Mouse (Mus musculus) MEL (cell line): ENCODE measurements around the gene Vsig2. TPM values are rescaled to one million over a fixed set of nuclear protein-coding genes. Genes with fewer than 3 reads are reported as not detected.

Experiments
- DNase-seq: peaks from one replicate; pipeline ENCODE4 v3.0.0; 2011; ENCODE audit warnings: low read depth, low spot score
- H3K27ac ChIP-seq: 2 replicates; pipeline ENCODE4 v1.5.1; 2012; ENCODE audit warnings: low read depth, mild to moderate bottlenecking, control low read depth, low read length, moderate library complexity; ENCODE audit not compliant: control insufficient read depth
- H3K27me3 ChIP-seq, 2 experiments: fragments of 150-350 bp in 1 of 2; sonication (generic) in 1 of 2; 2 replicates each; pipeline ENCODE4 v1.6.1; 2012; ENCODE audit warnings: low read length in 2 of 2, mild to moderate bottlenecking in 2 of 2, improper control_type of control experiment in 1 of 2, moderate library complexity in 1 of 2; ENCODE audit not compliant: insufficient read depth in 2 of 2, control insufficient read depth in 1 of 2
- H3K36me3 ChIP-seq, 2 experiments: 2 replicates each; pipeline ENCODE4 v1.6.1; 2012 to 2014; ENCODE audit warnings: low read length in 2 of 2, improper control_type of control experiment in 1 of 2, inconsistent platforms in 1 of 2, mild to moderate bottlenecking in 1 of 2; ENCODE audit not compliant: insufficient read depth in 2 of 2, control insufficient read depth in 1 of 2
- H3K4me1 ChIP-seq, 2 experiments: fragments of 150-350 bp in 1 of 2; sonication (generic) in 1 of 2; 2 replicates each; pipeline ENCODE4 v1.6.1; 2012; ENCODE audit warnings: low read length in 2 of 2, improper control_type of control experiment in 1 of 2, mild to moderate bottlenecking in 1 of 2; ENCODE audit not compliant: insufficient read depth in 2 of 2, control insufficient read depth in 1 of 2
- H3K4me3 ChIP-seq, 2 experiments: fragments of 150-350 bp in 1 of 2; sonication (generic) in 1 of 2; 2 replicates each; pipeline ENCODE4 v1.5.1; 2012; ENCODE audit warnings: low read depth in 2 of 2, low read length in 2 of 2, mild to moderate bottlenecking in 2 of 2, moderate library complexity in 2 of 2, control low read depth in 1 of 2, improper control_type of control experiment in 1 of 2; ENCODE audit not compliant: control insufficient read depth in 1 of 2, insufficient read depth in 1 of 2
- H3K79me2 ChIP-seq: 2 replicates; pipeline ENCODE4 v1.6.1; 2012; ENCODE audit warnings: mild to moderate bottlenecking, low read length, moderate library complexity; ENCODE audit not compliant: control insufficient read depth, poor library complexity, insufficient read depth
- H3K9ac ChIP-seq: 2 replicates; pipeline ENCODE4 v1.6.1; 2012; ENCODE audit warnings: low read depth, mild to moderate bottlenecking, control low read depth, low read length, moderate library complexity; ENCODE audit not compliant: control insufficient read depth, poor library complexity, severe bottlenecking
- H3K9me3 ChIP-seq: fragments of 150-350 bp; sonication (generic); replicated peaks from 2 replicates; pipeline ENCODE4 v1.6.1; 2012; ENCODE audit warnings: mild to moderate bottlenecking, low read length, improper control_type of control experiment, moderate library complexity; ENCODE audit not compliant: insufficient read depth
- CHD2 ChIP-seq: IDR thresholded peaks from 2 replicates; pipeline ENCODE4 v1.6.1; 2011; ENCODE audit warnings: low read length, improper control_type of control experiment
- CTCF ChIP-seq, 3 experiments: IDR thresholded peaks in 2 of 3; conservative IDR thresholded peaks in 1 of 3; 2 replicates each; pipeline ENCODE4 v1.5.1; 2011 to 2012; ENCODE audit warnings: low read length in 3 of 3, low read depth in 2 of 3, mild to moderate bottlenecking in 2 of 3, improper control_type of control experiment in 1 of 3, inconsistent platforms in 1 of 3, mixed read lengths in 1 of 3, moderate library complexity in 1 of 3; ENCODE audit not compliant: control insufficient read depth in 1 of 3, insufficient read depth in 1 of 3, poor library complexity in 1 of 3, severe bottlenecking in 1 of 3
- EP300 ChIP-seq, 2 experiments: IDR thresholded peaks; 2 replicates each; pipeline ENCODE4 v1.6.1; 2011; ENCODE audit warnings: improper control_type of control experiment in 2 of 2, low read length in 2 of 2, low read depth in 1 of 2, mild to moderate bottlenecking in 1 of 2
- ETS1 ChIP-seq: IDR thresholded peaks from 2 replicates; pipeline ENCODE4 v1.6.1; 2012; ENCODE audit warnings: low read depth, mild to moderate bottlenecking, inconsistent platforms, low read length, improper control_type of control experiment, moderate library complexity
- GABPA ChIP-seq: IDR thresholded peaks from 2 replicates; pipeline ENCODE4 v1.6.1; 2012; ENCODE audit warnings: low read depth, mild to moderate bottlenecking, inconsistent platforms, low read length, improper control_type of control experiment, moderate library complexity
- GATA1 ChIP-seq: IDR thresholded peaks from 2 replicates; pipeline ENCODE4 v1.6.1; 2011; ENCODE audit warnings: low read depth, low read length, improper control_type of control experiment
- HCFC1 ChIP-seq: IDR thresholded peaks from 2 replicates; pipeline ENCODE4 v1.6.1; 2012; ENCODE audit warnings: low read depth, mild to moderate bottlenecking, inconsistent platforms, low read length, improper control_type of control experiment, moderate library complexity
- JUND ChIP-seq: IDR thresholded peaks from 2 replicates; pipeline ENCODE4 v1.6.1; 2011; ENCODE audit warnings: low read depth, mild to moderate bottlenecking, improper control_type of control experiment, low read length
- KAT2A ChIP-seq: conservative IDR thresholded peaks from 2 replicates; pipeline ENCODE4 v1.6.1; 2012; ENCODE audit warnings: low read depth, low read length, improper control_type of control experiment, inconsistent platforms
- MAFK ChIP-seq: IDR thresholded peaks from 2 replicates; pipeline ENCODE4 v1.6.1; 2011; ENCODE audit warnings: low read depth, mild to moderate bottlenecking, low read length, improper control_type of control experiment, borderline replicate concordance
- MAX ChIP-seq: IDR thresholded peaks from 2 replicates; pipeline ENCODE4 v1.6.1; 2011; ENCODE audit warnings: low read length, improper control_type of control experiment
- MEF2A ChIP-seq: IDR thresholded peaks from 2 replicates; pipeline ENCODE4 v1.6.1; 2014; ENCODE audit warnings: low read depth, mild to moderate bottlenecking, inconsistent platforms, low read length, improper control_type of control experiment; ENCODE audit not compliant: poor library complexity, insufficient replicate concordance, severe bottlenecking; ENCODE audit errors: extremely low read depth
- MXI1 ChIP-seq: IDR thresholded peaks from 2 replicates; pipeline ENCODE4 v1.6.1; 2011; ENCODE audit warnings: mild to moderate bottlenecking, low read depth, low read length, improper control_type of control experiment
- MYB ChIP-seq: IDR thresholded peaks from 2 replicates; pipeline ENCODE4 v1.6.1; 2011; ENCODE audit warnings: mild to moderate bottlenecking, low read depth, low read length, improper control_type of control experiment
- MYC ChIP-seq: IDR thresholded peaks from 2 replicates; pipeline ENCODE4 v1.6.1; 2011; ENCODE audit warnings: low read depth, mild to moderate bottlenecking, low read length, improper control_type of control experiment, moderate library complexity
- NELFE ChIP-seq: IDR thresholded peaks from 2 replicates; pipeline ENCODE4 v1.6.1; 2011; ENCODE audit warnings: low read depth, low read length, improper control_type of control experiment
- POLR2A ChIP-seq, 2 experiments: IDR thresholded peaks; 2 replicates each; pipeline ENCODE4 v1.6.1; 2011 to 2012; ENCODE audit warnings: low read length in 2 of 2, mild to moderate bottlenecking in 2 of 2, control low read depth in 1 of 2, improper control_type of control experiment in 1 of 2, low read depth in 1 of 2, moderate library complexity in 1 of 2; ENCODE audit not compliant: control insufficient read depth in 1 of 2, insufficient read depth in 1 of 2, poor library complexity in 1 of 2
- POLR2AphosphoS2 ChIP-seq: IDR thresholded peaks from 2 replicates; pipeline ENCODE4 v1.6.1; 2011; ENCODE audit warnings: low read length, improper control_type of control experiment
- RCOR1 ChIP-seq: IDR thresholded peaks from 2 replicates; pipeline ENCODE4 v1.6.1; 2012; ENCODE audit warnings: low read depth, mild to moderate bottlenecking, inconsistent platforms, low read length, improper control_type of control experiment
- SIN3A ChIP-seq: IDR thresholded peaks from 2 replicates; pipeline ENCODE4 v1.6.1; 2012; ENCODE audit warnings: low read length, improper control_type of control experiment, inconsistent platforms
- SMC3 ChIP-seq: IDR thresholded peaks from 2 replicates; pipeline ENCODE4 v1.6.1; 2011; ENCODE audit warnings: low read depth, low read length, improper control_type of control experiment
- TAL1 ChIP-seq: IDR thresholded peaks from 2 replicates; pipeline ENCODE4 v1.6.1; 2012; ENCODE audit warnings: mild to moderate bottlenecking, inconsistent platforms, low read length, moderate library complexity, mixed read lengths
- TBP ChIP-seq: IDR thresholded peaks from 2 replicates; pipeline ENCODE4 v1.8.0; 2011; ENCODE audit warnings: low read depth, low read length, improper control_type of control experiment
- TCF12 ChIP-seq: IDR thresholded peaks from 2 replicates; pipeline ENCODE4 v1.6.1; 2014; ENCODE audit warnings: low read depth, mild to moderate bottlenecking, inconsistent platforms, low read length, improper control_type of control experiment, moderate library complexity
- USF1 ChIP-seq: IDR thresholded peaks from 2 replicates; pipeline ENCODE4 v1.6.1; 2014; ENCODE audit warnings: low read depth, mild to moderate bottlenecking, inconsistent platforms, low read length, improper control_type of control experiment, moderate library complexity
- USF2 ChIP-seq, 2 experiments: IDR thresholded peaks; 2 replicates each; pipeline ENCODE4 v1.6.1; 2011 to 2012; ENCODE audit warnings: improper control_type of control experiment in 2 of 2, low read length in 2 of 2, borderline replicate concordance in 1 of 2, inconsistent platforms in 1 of 2, low read depth in 1 of 2, mild to moderate bottlenecking in 1 of 2; ENCODE audit not compliant: insufficient read depth in 1 of 2
- ZKSCAN1 ChIP-seq: IDR thresholded peaks from 2 replicates; pipeline ENCODE4 v1.6.1; 2012; ENCODE audit warnings: low read depth, mild to moderate bottlenecking, inconsistent platforms, low read length, improper control_type of control experiment, moderate library complexity
- polyA plus RNA-seq, 2 experiments: library from polyadenylated mRNA; stranded (reverse) in 1 of 2; unstranded in 1 of 2; fragments of >175 nt in 1 of 2; fragments of >200 nt in 1 of 2; gene quantifications; 2 replicates each; pipeline versions ENCODE4 v1.2.1 to v1.2.4; 2012; ENCODE audit warnings: low replicate concordance in 2 of 2, low read depth in 1 of 2; ENCODE audit not compliant: insufficient read length in 2 of 2, insufficient read depth in 1 of 2, missing spikeins in 1 of 2
- total RNA-seq: library from RNA; depleted of rRNA; stranded (reverse); fragments of 300-350 nt; gene quantifications from 2 replicates; pipeline ENCODE4 v1.2.3, GENCODE M21; 2012

The Vsig2 gene
- total and polyA plus RNA-seq, 3 experiments, result 0.64 TPM; not detected in 2

DNA sequence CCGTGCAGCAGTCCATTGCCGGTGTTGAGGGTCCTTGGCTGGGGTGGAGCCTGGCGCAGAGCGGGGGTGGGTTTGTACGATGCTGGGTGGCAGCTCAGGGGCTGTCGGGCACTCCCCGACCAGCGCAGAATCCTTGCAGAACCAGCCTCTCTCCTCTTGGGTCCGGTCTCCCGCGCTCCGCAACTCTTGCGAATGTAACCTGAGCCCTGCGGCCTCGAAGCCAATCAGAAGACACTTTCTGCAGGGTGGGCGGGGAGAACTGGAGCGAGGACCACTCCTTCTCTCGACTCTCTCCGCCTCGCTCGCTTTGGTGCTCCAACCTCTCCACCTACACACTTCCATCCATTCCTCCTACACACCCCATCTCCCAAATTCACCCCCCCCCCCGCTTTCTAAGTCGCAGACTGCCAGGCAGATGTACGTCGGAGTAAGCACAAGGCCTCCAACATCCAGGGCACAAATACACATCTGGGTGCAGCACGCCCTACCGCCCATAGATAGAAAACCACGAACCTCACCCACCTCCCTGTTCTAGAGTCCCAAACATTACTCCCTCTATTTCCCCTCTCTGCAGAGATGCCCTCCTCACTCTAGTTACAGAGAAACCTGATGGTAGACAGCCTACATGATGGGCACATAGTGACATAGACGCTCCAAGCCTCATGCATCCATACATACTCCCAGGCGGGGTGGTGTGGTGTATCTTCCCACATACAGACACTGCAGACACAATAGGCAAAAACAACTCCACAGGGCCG lies 13.7 kb downstream of the Vsig2 start, which contains the start of gene Nrgn (continued):
- TF ChIP-seq MEF2A, result no peak
- TF ChIP-seq MAFK, result no peak
- TF ChIP-seq JUND, result no peak
- no peak; a peak in 1 of 4 replicates for TF ChIP-seq POLR2A (IDR thresholded peaks at IDR 0.05; ENCODE audit: control insufficient read depth in 1 of 2, insufficient read depth in 1 of 2, low read depth in 1 of 2, low read length in 2 of 2, poor library complexity in 1 of 2)
- TF ChIP-seq ETS1, result no peak
- TF ChIP-seq POLR2AphosphoS2, result no peak
- no peak for TF ChIP-seq SMC3
- no peak for TF ChIP-seq CTCF (IDR thresholded peaks at IDR 0.05 in 2 of 3, conservative IDR thresholded peaks at IDR 0.05 in 1 of 3; ENCODE audit: control insufficient read depth in 1 of 3, insufficient read depth in 1 of 3, low read depth in 2 of 3, low read length in 3 of 3, poor library complexity in 1 of 3, severe bottlenecking in 1 of 3)
- no peak for TF ChIP-seq ZKSCAN1
- TF ChIP-seq GATA1, result no peak
- no peak for TF ChIP-seq NELFE
- no peak for TF ChIP-seq MYC
- 0 out of 2 replicates have a peak, but pooled peaks have one; percentile 0 for TF ChIP-seq MXI1
- no peak for TF ChIP-seq EP300 (IDR thresholded peaks at IDR 0.05; ENCODE audit: low read depth in 1 of 2, low read length in 2 of 2)
- 0 out of 2 replicates have a peak, but pooled peaks have one; percentile 6 for TF ChIP-seq RCOR1
- TF ChIP-seq HCFC1, result no peak
- TF ChIP-seq TBP, result 0 out of 2 replicates have a peak, but pooled peaks have one; percentile 13
- no peak for TF ChIP-seq GABPA
- 0 out of 2 replicates have a peak, but pooled peaks have one; percentile 19 for TF ChIP-seq SIN3A
- no peak for TF ChIP-seq KAT2A

GRCm38 (mm10) chr9:37554279-37554678 lies 15.2 kb downstream of the Vsig2 start:
- no peaks in the 10 kb centered on the region for H3K79me2 ChIP-seq
- peak overlapping the region; percentile 75 for H3K27ac ChIP-seq
- peaks cover 0 to 24% of the 10 kb centered on the region in 2 experiments; a peak in 2 of 4 replicates for H3K36me3 ChIP-seq
- H3K4me3 ChIP-seq, result no peak overlapping the region
- DNase-seq, result peak; percentile 83
- no peaks in the 10 kb centered on the region for H3K9me3 ChIP-seq
- no peak overlapping the region for H3K9ac ChIP-seq
- peaks cover 6 to 27% of the 10 kb centered on the region in 2 experiments for H3K4me1 ChIP-seq
- H3K27me3 ChIP-seq, result no peaks in the 10 kb centered on the region
- no peak for TF ChIP-seq JUND
- TF ChIP-seq POLR2AphosphoS2, result no peak
- peak; percentile 93 for TF ChIP-seq TCF12
- 0 out of 2 replicates have a peak, but pooled peaks have one; percentile 10 for TF ChIP-seq MAFK
- no peak for TF ChIP-seq CTCF (IDR thresholded peaks at IDR 0.05 in 2 of 3, conservative IDR thresholded peaks at IDR 0.05 in 1 of 3; ENCODE audit: control insufficient read depth in 1 of 3, insufficient read depth in 1 of 3, low read depth in 2 of 3, low read length in 3 of 3, poor library complexity in 1 of 3, severe bottlenecking in 1 of 3)
- no peak for TF ChIP-seq MYB
- peak; percentile 95 for TF ChIP-seq RCOR1
- TF ChIP-seq HCFC1, result 0 out of 2 replicates have a peak, but pooled peaks have one; percentile 45
- TF ChIP-seq MXI1, result peak; percentile 53; the same call in 1 of the 2 replicates
- peak; percentile 86 for TF ChIP-seq GATA1
- TF ChIP-seq EP300 (IDR thresholded peaks at IDR 0.05; ENCODE audit: low read depth in 1 of 2, low read length in 2 of 2), result peak; percentile 91 to 94
- TF ChIP-seq TAL1, result peak; percentile 97
- peak; percentile 78 for TF ChIP-seq SIN3A
- TF ChIP-seq ETS1, result peak; percentile 89
- no peak for TF ChIP-seq SMC3
- TF ChIP-seq USF2 (IDR thresholded peaks at IDR 0.05; ENCODE audit: borderline replicate concordance in 1 of 2, insufficient read depth in 1 of 2, low read depth in 1 of 2, low read length in 2 of 2), result peak; percentile 47 to 82; a peak in 3 of 4 replicates
- TF ChIP-seq MAX, result peak; percentile 75
- peak; percentile 50; the same call in 1 of the 2 replicates for TF ChIP-seq TBP
- TF ChIP-seq CHD2, result no peak
- TF ChIP-seq USF1, result peak; percentile 93
